Mouse (Mus musculus) urinary bladder, adult 18-20 months (tissue): Measurements from ENCODE around the gene Phc1.

Source experiments
- DNase-seq, 2 experiments: peaks; one replicate each; pipeline ENCODE4 v3.0.0; 2022; ENCODE audit warnings: low spot score in 2 of 2, mixed read lengths in 2 of 2

Gene Phc1

DNA sequence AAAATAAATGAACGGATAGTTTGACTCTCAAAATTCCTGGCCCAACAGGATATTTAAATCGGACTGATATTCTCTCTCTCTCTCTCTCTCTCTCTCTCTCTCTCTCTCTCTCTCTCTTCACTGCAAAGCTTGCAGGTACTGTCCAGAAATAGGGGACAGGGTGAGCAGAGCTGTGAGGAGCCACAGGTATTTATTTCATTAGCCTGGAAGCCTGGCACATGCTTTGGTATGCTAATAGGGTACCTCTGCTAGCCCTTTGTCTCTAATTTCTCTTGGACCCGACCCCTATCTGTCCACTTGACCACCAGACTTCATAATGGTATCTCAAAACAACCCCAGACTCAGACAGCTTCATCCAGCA, 43.5 kb downstream of the Phc1 start:
- DNase-seq = no peak

DNA sequence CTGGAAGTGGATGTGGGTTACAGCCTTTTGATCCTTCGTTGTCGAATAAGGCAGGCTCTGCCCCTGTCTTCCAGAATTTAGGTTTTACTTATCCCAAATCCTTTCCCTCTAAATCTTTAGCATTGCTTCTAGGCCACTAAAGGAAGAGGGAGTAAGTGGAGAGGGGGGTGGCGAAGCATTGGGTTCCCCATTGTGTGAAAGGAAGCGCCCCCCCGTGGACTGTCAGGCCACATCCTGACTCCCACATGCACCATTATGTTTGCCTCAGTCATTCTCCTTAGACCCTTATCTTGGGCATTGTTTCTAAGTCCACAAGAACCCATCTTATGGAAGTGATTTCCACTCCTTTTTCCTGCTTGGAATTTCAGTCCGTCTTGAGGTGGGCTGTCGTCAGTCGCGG, 45.1 kb downstream of the Phc1 start:
- DNase-seq = no peak

DNA sequence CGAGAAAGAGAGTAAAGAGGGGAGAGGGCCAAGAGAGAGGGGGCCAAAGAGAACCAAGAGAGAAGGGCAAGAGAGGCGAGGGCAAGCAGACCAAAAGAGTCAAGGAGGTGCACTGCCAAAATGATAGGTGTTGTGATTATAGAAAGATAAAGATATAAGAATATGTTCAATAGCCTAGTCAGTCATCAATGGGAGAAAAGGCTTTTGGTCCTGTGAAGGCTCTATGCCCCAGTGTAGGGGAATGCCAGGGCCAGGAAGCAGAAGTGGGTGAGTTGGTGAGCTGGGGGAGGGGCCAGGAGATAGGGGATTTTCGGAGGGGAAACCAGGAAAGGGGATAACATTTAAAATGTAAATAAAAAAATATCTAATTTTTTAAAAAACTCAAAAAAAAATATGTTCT, 46.1 kb downstream of the Phc1 start:
- DNase-seq = no peak

DNA sequence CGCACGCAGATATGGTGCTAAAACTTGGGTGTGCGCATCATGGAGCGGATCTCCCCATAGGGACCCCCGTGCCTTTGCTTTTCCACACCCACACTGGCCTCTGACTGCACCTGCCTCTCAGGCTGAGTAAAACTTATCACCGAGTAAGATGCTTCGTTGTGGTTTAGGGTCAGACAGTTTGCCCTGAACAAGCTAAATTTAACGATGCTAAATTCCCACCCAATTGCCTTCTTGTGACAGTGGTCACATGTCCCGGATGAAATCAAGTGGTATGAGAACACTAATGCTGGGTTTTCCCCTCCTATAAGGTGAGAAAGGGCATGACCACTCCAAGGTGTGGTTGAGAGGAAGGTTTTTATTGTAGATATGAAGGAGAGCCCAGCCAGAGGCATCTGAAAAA, 46.6 kb downstream of the Phc1 start:
- DNase-seq = no peak

DNA sequence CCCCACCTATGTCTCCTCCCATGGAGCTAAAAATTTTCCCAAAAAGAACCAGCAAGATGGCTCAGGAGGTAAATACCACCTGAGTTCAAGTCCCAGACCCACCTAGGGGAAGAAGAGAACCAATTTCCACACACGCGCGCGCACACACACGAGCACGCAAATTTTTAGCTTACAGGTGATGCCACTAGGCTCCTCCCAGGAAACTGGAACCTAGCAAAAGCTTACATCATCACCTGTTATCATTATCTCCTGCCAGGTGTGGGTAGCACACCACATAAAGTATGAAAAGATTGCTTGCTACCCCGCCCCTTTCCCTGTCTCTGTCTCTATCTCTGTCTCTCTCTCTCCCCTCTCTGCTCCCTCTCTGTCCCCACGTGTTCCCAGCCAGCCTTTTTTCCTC, 47.2 kb downstream of the Phc1 start:
- no peak for DNase-seq

DNA sequence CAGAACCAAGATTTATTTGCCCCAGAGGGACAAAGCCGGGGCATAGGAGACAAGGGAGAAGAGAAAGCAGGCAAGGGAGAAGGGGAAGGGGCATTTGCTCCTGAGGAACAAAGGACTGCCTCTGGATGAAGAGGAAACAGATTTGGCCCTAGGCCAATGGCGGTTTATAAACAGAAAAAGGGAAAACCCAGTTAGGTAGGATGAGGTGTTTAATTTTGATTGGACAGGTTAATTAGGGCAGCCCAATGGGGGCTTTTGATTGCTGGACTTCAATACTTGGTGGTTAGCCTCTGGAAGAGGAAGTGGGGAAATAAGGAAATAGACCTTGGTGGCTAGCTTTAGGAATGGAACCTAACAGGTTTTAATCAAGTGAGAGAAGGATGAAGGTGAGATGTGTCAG, 48.2 kb downstream of the Phc1 start:
- no peak for DNase-seq

DNA sequence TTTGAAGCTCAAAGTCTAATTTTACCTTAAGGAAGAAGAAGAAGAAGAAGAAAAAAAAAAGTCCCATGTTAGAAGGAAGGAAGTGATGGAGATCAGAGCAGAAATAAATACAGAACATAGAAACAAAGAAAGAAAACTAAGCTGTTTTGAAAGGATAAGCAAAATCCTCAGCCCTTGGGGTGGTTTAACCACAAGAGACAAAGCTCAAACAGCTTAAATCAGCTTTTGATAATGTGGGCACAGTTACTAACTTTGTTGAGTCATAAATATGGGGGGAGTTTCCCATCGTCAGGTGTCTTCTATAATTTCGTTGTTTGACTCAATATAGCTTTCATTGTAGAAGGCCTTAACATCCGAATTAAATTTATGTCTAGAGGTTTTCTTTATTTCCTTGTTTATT, 48.6 kb downstream of the Phc1 start:
- no peak for DNase-seq

DNA sequence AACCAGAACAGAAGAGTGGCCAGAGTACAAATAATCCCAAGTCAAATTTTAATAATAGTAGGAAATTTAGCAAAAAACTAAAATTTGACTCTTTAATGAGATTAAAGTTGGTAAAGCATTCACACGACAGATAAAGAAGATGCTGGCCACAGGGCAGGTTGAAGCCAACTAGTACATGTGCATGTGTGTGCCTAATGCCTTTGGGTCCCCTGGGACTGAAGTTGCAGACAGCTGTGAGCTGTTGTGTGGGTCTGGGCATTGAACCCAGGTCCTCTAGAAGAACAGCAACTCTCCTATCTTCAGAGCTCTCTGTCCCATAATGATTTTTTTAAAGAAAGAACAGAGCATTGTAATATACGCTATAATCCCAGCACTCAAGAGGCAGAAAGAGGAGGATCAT, 49.1 kb downstream of the Phc1 start:
- DNase-seq = no peak

DNA sequence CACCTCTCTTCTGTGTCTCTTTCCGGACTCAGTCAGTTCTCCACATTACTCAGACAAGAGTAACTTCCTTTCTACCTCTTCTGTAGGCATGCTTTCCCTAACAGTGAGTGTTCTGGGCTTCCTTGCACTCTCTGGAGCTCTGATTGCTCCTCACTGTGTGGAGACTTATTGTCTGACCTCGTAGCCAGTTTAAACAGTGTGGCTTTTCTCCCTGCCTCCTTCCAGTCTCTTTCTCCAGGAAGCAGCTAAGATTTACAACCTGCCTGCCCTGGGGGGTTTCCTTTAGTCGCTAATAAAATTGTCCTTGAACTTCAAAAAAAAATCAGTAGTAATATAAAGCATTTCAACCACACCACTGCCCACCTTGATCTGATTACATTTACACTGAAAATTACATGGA, 50.1 kb downstream of the Phc1 start:
- DNase-seq = no peak

DNA sequence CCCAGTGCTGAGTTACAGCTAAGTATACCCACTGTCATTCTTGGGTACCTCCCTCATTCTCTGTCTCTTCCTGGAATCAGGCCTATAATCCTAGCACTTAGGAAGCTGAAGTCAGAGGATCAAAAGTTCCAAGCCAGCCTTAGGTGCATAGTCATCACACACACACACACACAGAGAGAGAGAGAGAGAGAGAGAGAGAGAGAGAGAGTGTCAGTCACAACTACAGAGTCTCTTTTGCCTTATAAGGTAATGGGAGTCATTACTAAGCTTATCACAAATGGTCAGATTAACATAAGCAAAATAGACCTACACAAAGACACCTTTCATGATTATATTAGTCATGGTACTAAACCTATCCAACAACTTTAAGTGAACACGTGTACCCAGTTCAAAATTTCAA, 51.0 kb downstream of the Phc1 start:
- DNase-seq = no peak

DNA sequence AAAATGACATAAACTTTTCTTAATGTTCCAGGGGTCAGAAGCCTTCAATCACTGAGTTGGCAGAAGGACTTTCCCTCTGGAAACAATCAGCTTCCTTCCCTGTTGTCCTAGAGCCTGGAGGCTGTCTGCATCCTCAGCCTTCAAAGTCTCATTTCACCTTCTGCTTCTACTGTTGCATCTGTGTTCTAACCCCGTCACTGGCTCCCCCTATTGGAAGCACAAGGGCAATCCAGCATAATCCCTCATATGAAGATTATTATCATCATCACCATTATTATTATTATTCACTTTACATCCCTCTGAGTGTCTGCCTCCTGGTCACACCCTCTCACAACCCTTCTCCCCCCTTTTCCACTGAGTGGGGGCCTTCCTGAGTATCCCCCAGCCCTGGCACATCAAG, 52.1 kb downstream of the Phc1 start:
- DNase-seq = no peak

DNA sequence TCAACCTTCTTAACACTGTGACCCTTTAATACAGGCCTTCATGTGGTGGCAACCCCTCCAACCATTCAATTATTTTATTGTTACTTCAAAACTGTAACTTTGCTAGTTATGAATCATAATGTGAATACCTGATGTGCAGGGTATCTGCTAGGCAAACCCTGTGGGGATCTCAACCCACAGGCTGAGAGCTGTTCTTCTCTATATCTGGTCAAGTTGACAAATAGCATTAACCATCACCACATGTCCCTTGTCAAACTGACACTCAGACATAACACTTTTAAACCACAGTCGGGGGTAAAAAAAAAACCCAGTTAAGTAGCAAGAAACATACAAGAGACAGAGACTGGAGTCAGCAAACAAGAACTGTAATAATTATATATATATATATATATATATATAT, 55.5 kb downstream of the Phc1 start:
- no peak for DNase-seq

DNA sequence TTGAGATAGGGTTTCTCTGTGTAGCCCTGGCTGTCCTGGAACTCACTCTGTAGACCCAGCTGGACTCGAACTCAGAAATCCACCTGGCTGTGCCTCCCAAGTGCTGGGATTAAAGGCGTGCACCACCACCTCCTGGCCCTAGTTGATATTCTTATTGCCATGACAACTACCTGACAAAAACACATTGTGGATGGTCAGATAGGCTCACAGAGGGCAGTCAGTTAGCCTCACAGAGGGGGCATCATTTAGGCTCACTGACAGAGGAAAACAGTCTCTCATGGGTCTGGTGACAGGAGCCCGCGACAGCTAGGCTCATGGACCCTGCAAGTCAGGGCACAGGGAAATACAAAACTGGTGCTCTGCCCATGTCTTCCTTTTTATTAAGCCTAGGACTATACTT, 56.1 kb downstream of the Phc1 start:
- DNase-seq = no peak

DNA sequence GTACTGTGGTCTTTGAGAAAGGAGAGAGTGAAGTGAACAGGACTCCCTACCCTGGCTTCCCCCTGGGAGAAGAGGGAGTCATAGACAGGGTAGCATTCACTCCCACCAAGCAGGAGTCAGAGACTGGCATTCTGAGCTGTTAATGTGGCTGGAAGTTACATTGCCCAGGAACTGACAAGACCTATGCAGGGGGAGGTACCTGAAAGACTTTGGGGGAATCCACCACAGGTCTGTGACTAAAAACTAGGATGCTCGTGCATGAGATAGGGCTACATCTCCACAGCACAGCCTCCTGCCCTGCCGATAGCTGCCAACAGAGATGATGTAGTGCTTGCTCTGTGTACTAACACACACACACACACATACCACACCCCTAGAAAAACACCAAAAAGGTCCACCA, 56.9 kb downstream of the Phc1 start:
- DNase-seq = no peak

DNA sequence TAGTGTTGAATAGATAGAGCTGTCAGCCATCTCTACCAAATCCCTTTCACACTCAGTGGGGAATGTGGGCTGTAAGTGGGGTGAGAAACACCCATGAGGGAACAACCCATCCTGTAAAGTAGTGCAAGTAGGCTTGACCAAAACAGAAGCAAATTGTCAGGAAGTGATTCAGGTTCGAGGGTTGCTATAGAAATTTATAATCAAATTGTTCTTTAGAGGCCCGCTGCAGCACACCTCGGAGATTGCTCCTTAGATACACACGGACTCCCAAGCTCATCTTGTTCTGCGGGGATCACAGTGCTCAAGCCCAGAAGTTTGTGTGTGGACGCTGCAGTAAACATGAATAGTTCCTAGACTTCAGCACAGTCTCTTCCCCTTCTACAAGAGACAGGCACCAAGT, 57.6 kb downstream of the Phc1 start, which contains the start of gene Klrg1:
Gene Klrg1, minus strand, starts transcription at position 101 of the 400 bp plus-strand sequence.
- DNase-seq = no peak

DNA sequence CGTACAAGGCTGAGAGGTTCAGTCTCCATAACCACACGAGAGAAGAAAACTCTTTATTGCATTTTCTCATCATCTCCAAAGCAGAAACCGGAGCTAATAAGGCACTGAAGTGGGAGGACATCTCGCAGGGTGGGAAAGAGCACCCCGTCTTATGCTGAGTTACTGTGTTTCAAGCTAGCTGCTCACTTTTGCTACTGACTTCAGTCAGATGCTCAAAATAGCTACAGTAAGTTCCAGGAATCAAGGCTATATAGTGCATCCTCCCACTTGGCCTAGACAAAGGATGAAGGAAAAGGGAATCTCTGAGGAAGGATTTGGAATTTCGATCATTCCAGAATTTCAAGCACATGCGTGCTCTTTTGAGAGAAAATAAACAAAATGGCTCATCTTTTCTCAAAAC, 63.8 kb downstream of the Phc1 start:
- DNase-seq = no peak

DNA sequence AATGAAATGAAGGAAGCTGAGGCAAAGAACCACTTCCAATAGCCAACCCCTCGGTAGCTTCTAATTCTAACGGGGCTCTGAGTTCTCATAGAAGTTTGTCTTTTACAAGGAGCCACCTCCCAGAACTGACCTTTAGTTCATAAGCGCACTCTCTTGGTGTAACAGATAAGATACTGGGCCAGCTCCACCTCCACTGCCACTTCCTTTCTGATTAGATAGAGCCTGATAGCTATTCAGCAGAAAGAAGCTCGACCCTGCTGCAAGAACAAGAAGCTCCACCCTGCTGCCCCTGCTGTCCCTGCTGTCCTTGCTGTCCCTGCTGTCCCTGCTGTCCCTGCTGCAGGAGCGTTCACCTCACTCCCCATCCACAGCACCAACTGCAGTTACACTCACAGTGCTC, 65.8 kb downstream of the Phc1 start:
- no peak for DNase-seq

DNA sequence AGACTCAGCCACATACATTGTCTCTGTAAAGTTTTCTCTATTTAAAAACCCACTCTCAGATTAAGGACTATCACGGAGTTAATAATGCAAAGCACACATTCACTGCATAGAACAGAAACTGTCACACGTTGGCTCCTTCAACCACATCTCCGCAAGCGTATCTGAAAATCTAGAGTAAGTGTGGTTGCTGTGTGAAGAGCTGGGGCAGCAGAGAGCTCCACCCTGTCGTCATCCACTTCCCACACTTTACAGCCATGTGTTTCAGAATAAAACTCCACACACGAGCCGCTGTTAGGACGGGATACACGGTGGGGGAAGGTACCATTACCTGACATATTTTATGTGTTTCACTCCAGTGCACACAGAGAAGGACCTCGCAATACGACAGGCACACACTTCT, 70.2 kb downstream of the Phc1 start:
- DNase-seq = no peak

DNA sequence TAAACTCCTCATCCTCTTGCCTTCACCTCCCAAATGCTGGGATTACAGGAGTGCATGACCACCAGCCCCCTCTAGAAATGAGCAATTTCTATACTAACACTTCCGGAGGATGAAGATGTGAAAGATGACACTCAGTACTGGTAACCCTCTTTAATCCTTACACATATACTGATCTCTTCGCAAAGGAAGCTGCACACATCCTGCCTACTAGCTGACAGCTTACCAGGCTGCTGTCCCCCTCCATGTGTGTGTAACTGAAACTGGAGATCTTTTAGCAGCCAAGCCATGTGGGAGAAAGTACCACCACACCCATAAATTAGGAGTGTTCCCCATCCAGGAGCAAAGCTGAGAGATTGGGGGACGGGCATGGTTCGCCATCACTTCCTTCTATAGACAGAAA, 71.2 kb downstream of the Phc1 start:
- no peak for DNase-seq

DNA sequence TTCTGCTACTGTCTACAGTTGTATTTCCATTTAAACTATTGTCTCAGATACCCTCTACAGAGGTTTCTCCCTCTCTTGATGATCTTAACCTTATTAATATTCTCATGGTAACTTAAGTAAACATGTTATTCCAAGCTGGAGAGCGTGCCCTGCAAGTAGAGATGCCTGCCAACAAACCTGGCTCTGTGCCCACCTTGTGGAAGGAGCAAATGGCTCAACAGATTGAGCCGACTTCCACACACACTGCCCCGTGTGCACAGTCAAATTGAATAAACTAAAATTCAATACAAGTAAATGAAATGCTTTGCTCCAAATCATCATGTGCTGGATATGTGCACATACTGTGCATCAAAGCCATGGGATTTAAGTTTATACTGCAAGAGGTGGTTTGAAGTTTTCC, 71.8 kb downstream of the Phc1 start:
- DNase-seq = no peak
